Mouse (Mus musculus) Patski (cell line): ENCODE data around the gene Atl1. TPM values are rescaled to one million over a fixed set of nuclear protein-coding genes. Genes with fewer than 3 reads are reported as not detected.

Experiments used
- ATAC-seq: fragments of 100-300 bp; one replicate; pipeline ENCODE4 v1.8.0; 2021
- CTCF ChIA-PET: fragments of 350-600 bp; sonication (Branson Sonifier 250); formaldehyde crosslinking; loops from one replicate; lab custom pipeline; 2022; ENCODE audit warnings: inconsistent platforms; lab: Charles Lee
- POLR2A ChIA-PET: fragments of 350-600 bp; sonication (Branson Sonifier 250); formaldehyde crosslinking; loops from one replicate; lab custom pipeline; 2022; ENCODE audit warnings: antibody characterized with exemption, inconsistent platforms; lab: Charles Lee
- DNase-seq: peaks from one replicate; pipeline ENCODE4 v3.0.0-alpha.2; 2011; ENCODE audit warnings: low read depth, low spot score
- H3K27me3 ChIP-seq: fragments of 371-371 bp; one replicate; pipeline ENCODE4 v1.5.1; 2021
- CTCF ChIP-seq: fragments of 100-300 bp; IDR thresholded peaks from one replicate; pipeline ENCODE4 v1.5.1; 2021
- in situ Hi-C: fragments of 300-500 bp; cut with MboI; formaldehyde crosslinking; loops from 3 replicates; pipeline ENCODE4 v1.11.1; 2018; ENCODE audit warnings: low pct_unique_long_range_greater_than_20kb, mixed read lengths
- polyA plus RNA-seq: library from polyadenylated mRNA; unstranded; gene quantifications from one replicate; pipeline ENCODE4 v1.2.3, GENCODE M21; 2021

The Atl1 gene
- polyA plus RNA-seq, 1 experiment from 2014 or later: 26.3 TPM

DNA sequence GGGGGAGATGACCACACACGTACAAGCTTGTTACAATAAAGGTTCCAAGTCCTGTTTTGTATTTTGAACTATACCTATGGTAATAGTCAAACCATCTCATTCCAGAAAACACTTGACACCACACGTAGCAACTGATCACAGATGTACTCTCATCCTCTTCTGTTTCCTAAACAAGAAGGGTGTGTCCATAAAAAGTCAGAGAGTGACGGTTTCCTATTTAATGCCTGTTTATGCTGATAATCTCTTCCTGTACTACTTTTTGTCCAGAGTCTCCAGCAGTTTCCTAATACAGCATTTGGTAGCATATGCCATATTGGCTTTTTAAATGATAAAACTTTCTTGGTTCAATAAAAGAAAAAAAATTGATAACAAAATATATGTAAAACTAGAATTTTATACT lies 73.2 kb downstream of the Atl1 start:
- POLR2A ChIA-PET: no interaction called here
- CTCF ChIA-PET: interaction anchor here (0.9 to 1.2 kb wide), 2 partner anchors 9 to 20 kb away, joined by 3 read pairs; no protein-coding TSS in a partner anchor
- no peak for DNase-seq
- ATAC-seq: no peak
- in situ Hi-C loops: loop anchor here (10.0 kb wide), 1 partner anchor 89 kb away; no protein-coding TSS in a partner anchor
- no peak for TF ChIP-seq CTCF
- no peaks in the 10 kb centered on the region for H3K27me3 ChIP-seq

- in situ Hi-C loops: loop anchor here (10.0 kb wide), 1 partner anchor 89 kb away; no protein-coding TSS in a partner anchor
- TF ChIP-seq CTCF: no peak
- H3K27me3 ChIP-seq: no peaks in the 10 kb centered on the region
- POLR2A ChIA-PET: no interaction called here
- ATAC-seq: no peak
- DNase-seq: no peak
- CTCF ChIA-PET: interaction anchor here (0.9 to 1.2 kb wide), 2 partner anchors 9 to 19 kb away, joined by 3 read pairs; no protein-coding TSS in a partner anchor
These were observed 73.7 kb downstream of the Atl1 start for GRCm38 (mm10) chr12:69966071-69966470.

- in situ Hi-C loops: loop anchor here (10.0 kb wide), 1 partner anchor 88 kb away; no protein-coding TSS in a partner anchor
- POLR2A ChIA-PET: interaction anchor here (0.6 to 1.1 kb wide), 2 partner anchors 18 to 488 kb away, joined by 3 to 7 read pairs; no protein-coding TSS in a partner anchor
- CTCF ChIA-PET: interaction anchor here (1.2 to 1.4 kb wide), 2 partner anchors 16 to 178 kb away, joined by 3 to 4 read pairs; no protein-coding TSS in a partner anchor
- DNase-seq (no peak), ATAC-seq (no peak)
- H3K27me3 ChIP-seq: no peaks in the 10 kb centered on the region
- TF ChIP-seq CTCF: no peak
These were observed 74.7 kb downstream of the Atl1 start for GRCm38 (mm10) chr12:69967112-69967511.

DNA sequence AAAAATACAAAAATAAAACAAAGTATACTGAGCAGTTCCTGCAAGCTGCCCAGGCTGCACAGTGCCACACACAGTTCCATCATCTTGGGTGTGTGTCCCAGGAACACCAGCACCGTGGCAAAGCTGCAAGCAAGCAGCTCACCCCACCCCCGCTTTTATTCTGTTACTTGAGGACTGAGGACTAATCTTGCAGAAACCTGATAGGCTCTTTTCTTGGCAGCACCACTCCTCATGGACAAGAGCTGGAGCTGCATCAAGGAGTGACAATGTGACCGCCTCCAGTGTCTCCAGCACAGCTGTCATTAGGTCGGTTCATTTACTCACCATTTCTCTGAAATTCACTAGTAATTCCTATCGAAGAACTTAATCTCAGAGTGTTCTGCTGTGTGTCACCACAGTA lies 75.7 kb downstream of the Atl1 start:
- DNase-seq (no peak), ATAC-seq (no peak)
- in situ Hi-C loops: loop anchor here (10.0 kb wide), 1 partner anchor 87 kb away; no protein-coding TSS in a partner anchor
- ChIA-PET CTCF (interaction anchor here (1.2 to 1.4 kb wide), 3 partner anchors 9 to 177 kb away, joined by 3 to 4 read pairs (median 3); no protein-coding TSS in a partner anchor), POLR2A (interaction anchor here (1.1 kb wide), 1 partner anchor 17 kb away, joined by 3 read pairs; no protein-coding TSS in a partner anchor)
- no peaks in the 10 kb centered on the region for H3K27me3 ChIP-seq
- TF ChIP-seq CTCF: no peak

GRCm38 (mm10) chr12:69973666-69974065 lies 81.3 kb downstream of the Atl1 start:
- POLR2A ChIA-PET: no interaction called here
- in situ Hi-C loops: no loop called here
- no peaks in the 10 kb centered on the region for H3K27me3 ChIP-seq
- TF ChIP-seq CTCF: no peak
- DNase-seq (no peak), ATAC-seq (no peak)
- CTCF ChIA-PET: interaction anchor here (1.7 kb wide), 1 partner anchor 89 kb away, joined by 4 read pairs; no protein-coding TSS in a partner anchor

GRCm38 (mm10) chr12:69976688-69977087 lies 84.3 kb downstream of the Atl1 start:
- ATAC-seq: no peak
- DNase-seq: no peak
- CTCF ChIA-PET: interaction anchor here (1.0 to 1.2 kb wide), 2 partner anchors 9 to 66 kb away, joined by 3 read pairs; no protein-coding TSS in a partner anchor
- in situ Hi-C loops: no loop called here
- POLR2A ChIA-PET: no interaction called here
- H3K27me3 ChIP-seq: no peaks in the 10 kb centered on the region
- no peak for TF ChIP-seq CTCF

DNA sequence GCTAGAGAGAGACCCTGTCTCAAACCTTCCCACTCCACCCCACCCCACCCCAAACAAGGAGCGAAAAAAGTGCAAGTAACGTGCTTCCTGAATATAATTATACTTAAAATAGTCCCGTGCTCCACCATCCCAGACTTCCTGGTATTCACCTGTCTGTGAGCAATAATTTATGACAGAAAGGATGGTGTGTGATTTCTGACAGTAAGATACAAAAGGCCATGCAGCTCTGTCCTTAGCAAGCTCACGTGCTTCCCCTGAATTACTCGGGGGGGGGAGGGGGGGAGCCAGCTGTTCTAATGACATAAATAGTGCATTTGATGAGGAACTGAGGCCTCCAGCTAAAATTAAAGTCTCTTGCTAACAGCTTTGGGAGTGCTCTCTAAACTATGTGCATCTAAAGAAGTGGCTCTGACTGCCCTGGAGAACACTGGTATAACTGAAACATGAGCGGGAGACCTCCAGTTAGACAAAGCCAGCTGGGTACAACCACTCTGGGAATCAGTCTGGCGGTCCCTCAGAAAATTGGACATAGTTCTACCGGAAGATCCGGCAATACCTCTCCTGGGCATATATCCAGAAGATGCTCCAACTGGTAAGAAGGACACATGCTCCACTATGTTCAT lies 85.1 kb downstream of the Atl1 start:
- POLR2A ChIA-PET: interaction anchor here (1.1 to 1.2 kb wide), 2 partner anchors 9 to 48 kb away, joined by 3 read pairs; partner anchors contain the start of gene Sav1
- in situ Hi-C loops: no loop called here
- DNase-seq (no peak), ATAC-seq (no peak)
- H3K27me3 ChIP-seq: no peaks in the 10 kb centered on the region
- CTCF ChIA-PET: interaction anchor here (1.0 kb wide), 1 partner anchor 9 kb away, joined by 3 read pairs; no protein-coding TSS in a partner anchor
- TF ChIP-seq CTCF: no peak

GRCm38 (mm10) chr12:69982874-69983273 lies 90.5 kb downstream of the Atl1 start:
- H3K27me3 ChIP-seq: no peaks in the 10 kb centered on the region
- no peak for DNase-seq
- ChIA-PET CTCF (interaction anchor here (0.7 to 1.4 kb wide), 3 partner anchors 43 to 69 kb away, joined by 3 read pairs; no protein-coding TSS in a partner anchor), POLR2A (no interaction called here)
- in situ Hi-C loops: loop anchor here (5.0 kb wide), 1 partner anchor 74 kb away; no protein-coding TSS in a partner anchor
- peak; percentile 52 for TF ChIP-seq CTCF
- ATAC-seq: no peak

- POLR2A ChIA-PET: interaction anchor here (0.8 to 1.3 kb wide), 3 partner anchors 18 to 126 kb away, joined by 3 to 4 read pairs (median 3); no protein-coding TSS in a partner anchor
- in situ Hi-C loops: no loop called here
- ATAC-seq (no peak), DNase-seq (no peak)
- no peaks in the 10 kb centered on the region for H3K27me3 ChIP-seq
- no peak for TF ChIP-seq CTCF
- CTCF ChIA-PET: interaction anchor here (0.7 to 1.0 kb wide), 5 partner anchors 16 to 64 kb away, joined by 3 to 4 read pairs (median 3); no protein-coding TSS in a partner anchor
These were observed 93.1 kb downstream of the Atl1 start for GRCm38 (mm10) chr12:69985546-69985945.

GRCm38 (mm10) chr12:69986241-69986762 lies 93.9 kb downstream of the Atl1 start:
- TF ChIP-seq CTCF: no peak
- POLR2A ChIA-PET: interaction anchor here (0.8 kb wide), 1 partner anchor 9 kb away, joined by 3 read pairs; no protein-coding TSS in a partner anchor
- CTCF ChIA-PET: interaction anchor here (1.0 kb wide), 1 partner anchor 63 kb away, joined by 4 read pairs; no protein-coding TSS in a partner anchor
- in situ Hi-C loops: no loop called here
- DNase-seq (no peak), ATAC-seq (peak; percentile 40)
- H3K27me3 ChIP-seq: no peaks in the 10 kb centered on the region
